In the genomic region with DNA sequence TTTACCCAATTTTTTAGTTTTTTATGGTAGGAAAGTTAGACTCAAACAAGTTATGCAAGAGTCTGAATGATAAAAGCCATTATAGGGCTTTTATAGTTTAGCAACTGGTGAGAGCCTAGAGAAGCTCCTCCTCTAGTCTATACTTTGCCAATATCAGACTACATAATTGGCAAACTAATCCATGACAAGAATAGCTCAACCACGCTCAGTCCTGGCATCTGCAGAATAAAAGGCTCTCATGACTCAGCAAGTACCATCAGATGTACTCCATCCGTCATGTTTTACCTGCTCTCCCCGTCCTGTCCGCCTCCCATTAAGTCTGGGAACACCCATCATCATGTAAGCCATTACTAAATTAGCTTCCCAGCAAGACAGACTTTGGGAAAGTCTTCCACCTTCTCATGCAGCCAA, we compare ENCODE assay signal across 14 mouse cellular contexts. TPM values are rescaled to one million over a fixed set of nuclear protein-coding genes. Genes with fewer than 3 reads are reported as not detected.
DNase-seq lines count a peak whose midpoint lies in the region; ATAC-seq lines count a peak whose summit lies in the region.
"Had no signal": no experiment of that assay in that cellular context is flagged by ENCODE, and none has a peak within 500 bp of the region (broad histone marks: within the 10 kb centered on the region; RNA-seq: fewer than 3 reads in every experiment).

No protein-coding gene starts in this region.

- DNase-seq in embryonic facial prominence, embryonic 14.5 days (ENCODE audit: low spot score), result peak; percentile 2
- DNase-seq in embryonic facial prominence, embryonic 10.5 days (ENCODE audit: low spot score), result no peak
- peak; percentile 18 to 54 for DNase-seq in heart, adult 9 months (ENCODE audit: low spot score in 2 of 2)
- DNase-seq in right cerebral cortex, adult 2 months (ENCODE audit: low spot score in 2 of 2), result peak; percentile 23 to 56
- no peak for DNase-seq in right cerebral cortex, postnatal 4 days
- peak; percentile 42 for DNase-seq in telencephalon, adult 2 months (ENCODE audit: low read depth, low spot score)
- DNase-seq: kidney, postnatal 10 days had no signal

- no peaks in the 10 kb centered on the region; the same call in 1 of the 2 replicates for H3K4me1 ChIP-seq in embryonic facial prominence, embryonic 14.5 days (ENCODE audit: control insufficient read depth, insufficient read depth, low read length)
- peaks cover 5% of the 10 kb centered on the region; the same call in 1 of the 2 replicates for H3K4me1 ChIP-seq in embryonic facial prominence, embryonic 10.5 days
- H3K4me1 ChIP-seq in heart, embryonic 12.5 days (replicated peaks), result peaks cover 17% of the 10 kb centered on the region
- peaks cover 3% of the 10 kb centered on the region; the same call in 1 of the 2 replicates for H3K4me1 ChIP-seq in midbrain, embryonic 15.5 days

- H3K27ac ChIP-seq in embryonic facial prominence, embryonic 14.5 days (replicated peaks; ENCODE audit: low read depth, low read length), result no peak overlapping the region
- no peak overlapping the region for H3K27ac ChIP-seq in embryonic facial prominence, embryonic 10.5 days (replicated peaks)
- H3K27ac ChIP-seq in heart, embryonic 12.5 days (ENCODE audit: poor library complexity, severe bottlenecking), result no peak overlapping the region
- no peak overlapping the region for H3K27ac ChIP-seq in midbrain, embryonic 15.5 days

- no peak for ATAC-seq in embryonic facial prominence, embryonic 14.5 days (ENCODE audit: low read depth)
- ATAC-seq in heart, embryonic 12.5 days (ENCODE audit: insufficient number of reproducible peaks, low FRiP score), result no peak
- no peak for ATAC-seq in midbrain, embryonic 15.5 days (replicated peaks)
- ATAC-seq: midbrain, embryonic 16.5 days had no signal

- H3K9me3 ChIP-seq in embryonic facial prominence, embryonic 14.5 days (ENCODE audit: control insufficient read depth, low read length), result no peaks in the 10 kb centered on the region
- no peaks in the 10 kb centered on the region for H3K9me3 ChIP-seq in embryonic facial prominence, embryonic 10.5 days
- no peaks in the 10 kb centered on the region for H3K9me3 ChIP-seq in heart, embryonic 12.5 days (replicated peaks)
- no peaks in the 10 kb centered on the region for H3K9me3 ChIP-seq in midbrain, embryonic 15.5 days

- 71% methylated on average over 4 of the region's 4 CpGs for WGBS in embryonic facial prominence, embryonic 14.5 days
- 92% methylated on average over 4 of the region's 4 CpGs for WGBS in embryonic facial prominence, embryonic 10.5 days
- 74% methylated on average over 4 of the region's 4 CpGs for WGBS in heart, embryonic 12.5 days
- WGBS in midbrain, embryonic 15.5 days, result 83% methylated on average over 4 of the region's 4 CpGs

- H3K4me2 ChIP-seq in embryonic facial prominence, embryonic 14.5 days (ENCODE audit: low read depth, low read length), result no peak overlapping the region
- H3K4me2 ChIP-seq in heart, embryonic 12.5 days, result no peak overlapping the region
- no peak overlapping the region for H3K4me2 ChIP-seq in midbrain, embryonic 15.5 days

- no peak overlapping the region for H3K4me3 ChIP-seq in embryonic facial prominence, embryonic 14.5 days (ENCODE audit: low read depth, low read length)
- H3K4me3 ChIP-seq in embryonic facial prominence, embryonic 10.5 days, result no peak overlapping the region
- H3K4me3 ChIP-seq in heart, embryonic 12.5 days, result no peak overlapping the region
- no peak overlapping the region for H3K4me3 ChIP-seq in midbrain, embryonic 15.5 days

- no peak overlapping the region for H3K9ac ChIP-seq in embryonic facial prominence, embryonic 14.5 days (ENCODE audit: low read depth, low read length)
- no peak overlapping the region for H3K9ac ChIP-seq in heart, embryonic 12.5 days
- H3K9ac ChIP-seq in midbrain, embryonic 15.5 days, result no peak overlapping the region

- no peaks in the 10 kb centered on the region for H3K27me3 ChIP-seq in embryonic facial prominence, embryonic 14.5 days (replicated peaks; ENCODE audit: control insufficient read depth, insufficient read depth, low read length)
- H3K27me3 ChIP-seq in embryonic facial prominence, embryonic 10.5 days (replicated peaks; ENCODE audit: low read depth, poor library complexity, severe bottlenecking), result no peaks in the 10 kb centered on the region
- no peaks in the 10 kb centered on the region for H3K27me3 ChIP-seq in heart, embryonic 12.5 days (replicated peaks)
- H3K27me3 ChIP-seq in midbrain, embryonic 15.5 days (replicated peaks), result no peaks in the 10 kb centered on the region

- no peaks in the 10 kb centered on the region for H3K36me3 ChIP-seq in embryonic facial prominence, embryonic 14.5 days (ENCODE audit: control insufficient read depth, insufficient read depth, low read length)
- H3K36me3 ChIP-seq in embryonic facial prominence, embryonic 10.5 days (replicated peaks), result peaks cover 3% of the 10 kb centered on the region; the same call in 1 of the 2 replicates
- H3K36me3 ChIP-seq in heart, embryonic 12.5 days, result no peaks in the 10 kb centered on the region
- no peaks in the 10 kb centered on the region for H3K36me3 ChIP-seq in midbrain, embryonic 15.5 days (replicated peaks)

RNA-seq across cellular contexts. Expression of a gene that starts 23.2 kb away (rescaled TPM):
- polyA plus RNA-seq in embryonic facial prominence, embryonic 14.5 days (2014; fragmentation: Nextera tagmentation; extraction: Ambion mirVana), result 27.7 and 30.1 TPM in 2 replicates
- polyA plus RNA-seq in embryonic facial prominence, embryonic 10.5 days (2016; fragmentation: Nextera tagmentation; extraction: Ambion mirVana), result 28.2 and 29.2 TPM in 2 replicates
- 33.5 and 33.9 TPM in 2 replicates for polyA plus RNA-seq in heart, embryonic 12.5 days (2016; fragmentation: Nextera tagmentation; extraction: Ambion mirVana)
- polyA plus RNA-seq in midbrain, embryonic 15.5 days (2015; fragmentation: Nextera tagmentation; extraction: Ambion mirVana), result 42.1 and 42.2 TPM in 2 replicates

RNA-seq across cellular contexts. Expression of a gene that starts 48.4 kb away (rescaled TPM):
- not detected in 2 replicates for polyA plus RNA-seq in embryonic facial prominence, embryonic 14.5 days (2014; fragmentation: Nextera tagmentation; extraction: Ambion mirVana)
- polyA plus RNA-seq in embryonic facial prominence, embryonic 10.5 days (2016; fragmentation: Nextera tagmentation; extraction: Ambion mirVana), result not detected in 2 replicates
- not detected in 2 replicates for polyA plus RNA-seq in heart, embryonic 12.5 days (2016; fragmentation: Nextera tagmentation; extraction: Ambion mirVana)
- not detected in 2 replicates for polyA plus RNA-seq in midbrain, embryonic 15.5 days (2015; fragmentation: Nextera tagmentation; extraction: Ambion mirVana)
- polyA plus RNA-seq: embryonic facial prominence, embryonic 11.5 days; heart, embryonic 14.5 days; midbrain, embryonic 16.5 days; stomach, embryonic 14.5 days; urinary bladder, adult 2 months had no signal

Comparison
In these comparisons a context has a peak if more than half of its experiments do, and no peak if none do; other contexts are left out.
1. DNase-seq: peak in embryonic facial prominence, embryonic 14.5 days (single experiment), heart, adult 9 months (2 of 2), right cerebral cortex, adult 2 months (2 of 2) and telencephalon, adult 2 months (single experiment); none in embryonic facial prominence, embryonic 10.5 days (single experiment) and right cerebral cortex, postnatal 4 days (single experiment).